Mouse (Mus musculus) forebrain, embryonic 11.5 days (tissue): Measurements from ENCODE around the gene Dedd2. TPM values are rescaled to one million over a fixed set of nuclear protein-coding genes. Genes with fewer than 3 reads are reported as not detected.

Experiments
- ATAC-seq: fragments of 200-750 bp; cut with Nextera tagmentation; replicated peaks from 2 replicates; pipeline ENCODE4 v1.8.0; 2017; ENCODE audit warnings: moderate TSS enrichment; ENCODE audit not compliant: low FRiP score
- DNase-seq: peaks from one replicate; pipeline ENCODE4 v3.0.0-alpha.2; 2017; ENCODE audit warnings: low spot score
- H3K27ac ChIP-seq: fragments of 300-500 bp; sonication (generic); 2 replicates; pipeline ENCODE4 v1.5.1; 2014; ENCODE audit warnings: low read depth, low read length
- H3K27me3 ChIP-seq: fragments of 300-500 bp; sonication (generic); 2 replicates; pipeline ENCODE4 v1.6.1; 2014; ENCODE audit warnings: mild to moderate bottlenecking, low read length, mixed read lengths; ENCODE audit not compliant: control insufficient read depth, insufficient read depth
- H3K36me3 ChIP-seq: fragments of 300-500 bp; sonication (generic); 2 replicates; pipeline ENCODE4 v1.6.1; 2014; ENCODE audit warnings: mild to moderate bottlenecking, low read length, moderate library complexity, mixed read lengths; ENCODE audit not compliant: control insufficient read depth, insufficient read depth
- H3K4me1 ChIP-seq: fragments of 300-500 bp; sonication (generic); replicated peaks from 2 replicates; pipeline ENCODE4 v1.6.1; 2014; ENCODE audit warnings: low read length, mixed read lengths; ENCODE audit not compliant: control insufficient read depth, insufficient read depth
- H3K4me2 ChIP-seq: fragments of 300-500 bp; sonication (generic); 2 replicates; pipeline ENCODE4 v1.6.1; 2014; ENCODE audit warnings: low read depth, mild to moderate bottlenecking, low read length, moderate library complexity, mixed read lengths; ENCODE audit not compliant: severe bottlenecking
- H3K4me3 ChIP-seq: fragments of 300-500 bp; sonication (generic); 2 replicates; pipeline ENCODE4 v1.5.1; 2014; ENCODE audit warnings: low read depth, low read length
- H3K9ac ChIP-seq: fragments of 300-500 bp; sonication (generic); 2 replicates; pipeline ENCODE4 v1.6.1; 2014; ENCODE audit warnings: low read length
- H3K9me3 ChIP-seq: fragments of 300-500 bp; sonication (generic); 2 replicates; pipeline ENCODE4 v1.6.1; 2016; ENCODE audit warnings: low read length, mixed read lengths; ENCODE audit not compliant: control insufficient read depth
- WGBS: fragments of 180-500 bp; shearing (Covaris S2); extraction: QIAGEN DNeasy Blood & Tissue Kit; methylation state at CpG from one replicate; pipeline ENCODE4 v1.1.7; 2014; 5-methylcytosine and 5-hydroxymethylcytosine counted together
- polyA plus RNA-seq: library from polyadenylated mRNA; unstranded; fragments of >200 nt; fragmentation: Nextera tagmentation; extraction: Ambion mirVana; gene quantifications from 2 replicates; pipeline ENCODE4 v1.2.1, GENCODE M21; 2014

Gene Dedd2
- polyA plus RNA-seq, 1 experiment from 2014 or later, result 11.2 TPM

DNA sequence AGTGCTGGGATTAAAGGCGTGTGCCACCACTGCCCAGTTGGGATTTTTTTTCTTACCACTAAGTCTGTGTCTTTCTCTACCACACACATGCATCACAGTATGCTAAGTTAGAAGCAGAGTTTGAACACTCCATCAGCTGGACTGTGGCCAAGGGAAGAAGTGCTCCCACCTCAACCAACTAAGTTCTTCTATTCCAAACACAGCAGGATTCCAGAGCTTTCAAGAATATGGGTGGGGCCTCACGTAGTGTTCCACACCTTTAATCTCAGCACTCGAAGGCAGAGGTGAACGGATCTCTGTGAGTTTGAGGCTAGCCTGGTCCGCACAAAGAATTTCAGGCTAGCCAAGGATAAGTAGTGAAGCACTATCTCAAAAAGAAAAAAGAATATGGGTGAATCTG is 54.3 kb downstream of the Dedd2 start:
- no peak for DNase-seq
- no peak for ATAC-seq

DNA sequence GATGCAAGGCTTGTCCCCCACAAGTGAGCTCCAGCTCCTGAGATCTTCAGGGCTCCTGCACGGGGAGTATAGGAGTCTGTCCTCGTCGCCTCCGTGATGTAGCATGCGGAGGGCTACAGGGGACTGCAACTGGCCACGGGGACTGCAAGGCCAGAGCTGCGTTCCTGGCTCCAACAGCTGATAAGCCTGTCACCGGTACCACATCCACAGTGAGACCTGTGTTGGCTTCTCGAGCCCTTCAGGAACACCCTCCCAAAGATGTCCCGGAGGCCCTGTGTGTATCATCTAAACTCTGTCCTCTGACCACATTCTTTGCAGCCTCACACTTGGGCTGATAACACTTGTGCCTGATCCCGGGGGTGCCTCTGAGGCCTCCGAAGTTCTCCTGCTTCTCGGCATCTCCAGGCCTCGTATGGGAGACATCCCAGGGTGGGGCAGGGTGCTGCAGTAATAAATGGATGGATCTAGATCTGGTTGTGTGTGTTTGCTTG is 64.2 kb downstream of the Dedd2 start:
- Histone ChIP-seq H3K4me1 (peaks cover 32% of the 10 kb centered on the region), H3K27me3 (no peaks in the 10 kb centered on the region)

More for the DNA sequence above, 54.3 kb downstream of the Dedd2 start:
- Histone ChIP-seq H3K4me1 (no peaks in the 10 kb centered on the region), H3K9ac (no peak overlapping the region), H3K27me3 (no peaks in the 10 kb centered on the region), H3K4me2 (no peak overlapping the region), H3K27ac (no peak overlapping the region), H3K9me3 (no peaks in the 10 kb centered on the region), H3K4me3 (no peak overlapping the region), H3K36me3 (no peaks in the 10 kb centered on the region)
- 82% methylated on average over 5 of the region's 5 CpGs for WGBS

DNA sequence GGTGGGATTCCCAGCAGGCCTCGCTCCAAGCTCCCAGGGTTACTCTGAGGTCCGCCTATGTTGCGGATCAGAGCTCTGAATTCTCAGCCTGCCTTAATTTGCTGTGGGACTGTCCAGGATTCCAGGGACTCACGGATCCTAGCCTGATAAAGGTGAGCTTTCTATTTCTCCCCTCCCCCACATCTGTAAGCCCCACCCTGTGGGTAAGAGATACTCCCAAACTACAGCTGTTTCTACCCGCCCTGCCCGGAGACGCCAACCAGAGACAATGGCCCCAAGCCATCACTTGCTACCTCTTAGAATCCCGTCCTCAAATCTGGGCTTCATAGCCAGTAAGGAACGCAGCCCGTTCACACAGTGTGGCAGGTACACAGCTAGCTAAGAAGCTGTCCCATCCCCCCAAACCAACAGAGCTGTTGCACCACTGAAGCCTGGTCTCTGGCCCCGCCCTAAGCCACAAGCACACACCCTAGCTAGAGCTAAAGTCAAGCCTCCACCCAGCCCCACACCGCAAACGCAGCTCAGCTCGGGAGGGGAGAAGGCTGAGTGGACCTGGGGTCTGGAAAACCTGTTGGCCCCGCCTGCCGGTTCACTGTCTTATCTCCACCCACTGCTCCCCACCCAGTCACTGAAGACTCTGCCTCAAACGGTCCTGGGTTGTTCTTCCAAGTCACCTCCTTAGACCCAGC is 64.8 kb downstream of the Dedd2 start:
- peak overlapping the region; percentile 20; the same call in 1 of the 2 replicates for H3K9ac ChIP-seq

More for the DNA sequence above, 64.2 kb downstream of the Dedd2 start:
- DNase-seq (no peak), ATAC-seq (no peak)
- H3K27ac ChIP-seq, result no peak overlapping the region
- H3K36me3 ChIP-seq, result no peaks in the 10 kb centered on the region
- 0 out of 2 replicates have a peak overlapping the region, but pooled peaks have one; percentile 28 for H3K4me2 ChIP-seq
- H3K4me3 ChIP-seq, result no peak overlapping the region
- H3K9ac ChIP-seq, result 0 out of 2 replicates have a peak overlapping the region, but pooled peaks have one; percentile 3
- 34% methylated on average over 14 of the region's 14 CpGs for WGBS
- no peaks in the 10 kb centered on the region for H3K9me3 ChIP-seq

DNA sequence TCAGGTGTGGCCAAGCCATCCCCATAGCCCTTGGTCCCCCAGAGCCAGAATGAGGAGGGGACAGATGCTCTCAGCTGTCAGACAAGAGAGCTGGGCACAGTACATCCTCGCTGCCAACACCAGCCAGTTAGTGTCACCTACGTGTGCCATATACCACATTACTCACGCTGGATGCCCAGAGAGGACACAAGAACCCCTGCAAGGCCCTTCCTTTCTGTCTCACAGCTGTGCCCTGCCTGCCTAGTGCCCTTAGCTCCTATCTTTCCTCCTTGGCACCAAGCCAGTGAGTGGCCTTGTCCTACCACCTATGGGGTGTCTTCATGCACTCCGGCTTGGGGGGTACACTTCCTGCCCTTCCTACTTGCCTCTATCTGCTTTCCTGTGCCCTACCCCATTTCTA is 65.8 kb downstream of the Dedd2 start:
- Histone ChIP-seq H3K27ac (no peak overlapping the region), H3K27me3 (no peaks in the 10 kb centered on the region), H3K9ac (no peak overlapping the region), H3K9me3 (no peaks in the 10 kb centered on the region), H3K4me1 (peaks cover 48% of the 10 kb centered on the region), H3K36me3 (no peaks in the 10 kb centered on the region), H3K4me2 (no peak overlapping the region), H3K4me3 (no peak overlapping the region)
- DNase-seq (no peak), ATAC-seq (no peak)
- WGBS, result 71% methylated on average over 4 of the region's 4 CpGs

More for the DNA sequence above, 64.8 kb downstream of the Dedd2 start:
- Histone ChIP-seq H3K4me3 (no peak overlapping the region), H3K27me3 (no peaks in the 10 kb centered on the region), H3K4me1 (peaks cover 38% of the 10 kb centered on the region), H3K4me2 (0 out of 2 replicates have a peak overlapping the region, but pooled peaks have one; percentile 28), H3K36me3 (no peaks in the 10 kb centered on the region), H3K27ac (no peak overlapping the region), H3K9me3 (no peaks in the 10 kb centered on the region)
- ATAC-seq, result 0 out of 2 replicates have a peak, but pooled peaks have one; percentile 4
- 9% methylated on average over 17 of the region's 17 CpGs for WGBS
- DNase-seq, result no peak

DNA sequence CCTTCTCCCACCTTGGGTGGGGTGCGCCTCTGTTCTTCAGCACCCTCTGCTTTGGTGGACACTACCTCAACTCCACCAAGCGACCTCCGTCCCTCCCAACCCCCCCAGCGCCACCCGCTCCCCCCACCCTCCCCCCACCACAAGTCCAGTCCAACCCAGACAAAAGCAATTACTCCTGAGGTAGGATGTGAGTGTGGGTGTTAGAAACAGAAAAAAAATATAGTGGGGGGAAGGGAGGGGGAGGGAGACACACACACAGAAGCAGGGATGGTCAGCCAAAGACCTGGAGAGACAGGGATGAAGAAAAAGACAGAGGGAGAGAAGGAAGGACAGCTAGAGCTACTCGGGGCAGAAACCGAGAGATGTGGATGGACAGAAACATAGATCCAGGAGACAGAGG is 66.6 kb downstream of the Dedd2 start:
- H3K9me3 ChIP-seq, result no peaks in the 10 kb centered on the region
- 50% methylated on average over 7 of the region's 7 CpGs for WGBS
- H3K27me3 ChIP-seq, result no peaks in the 10 kb centered on the region
- no peaks in the 10 kb centered on the region for H3K36me3 ChIP-seq
- DNase-seq (no peak), ATAC-seq (no peak)
- no peak overlapping the region for H3K4me3 ChIP-seq
- 0 out of 2 replicates have a peak overlapping the region, but pooled peaks have one; percentile 29 for H3K9ac ChIP-seq
- H3K4me2 ChIP-seq, result no peak overlapping the region
- peaks cover 48% of the 10 kb centered on the region for H3K4me1 ChIP-seq
- no peak overlapping the region for H3K27ac ChIP-seq

DNA sequence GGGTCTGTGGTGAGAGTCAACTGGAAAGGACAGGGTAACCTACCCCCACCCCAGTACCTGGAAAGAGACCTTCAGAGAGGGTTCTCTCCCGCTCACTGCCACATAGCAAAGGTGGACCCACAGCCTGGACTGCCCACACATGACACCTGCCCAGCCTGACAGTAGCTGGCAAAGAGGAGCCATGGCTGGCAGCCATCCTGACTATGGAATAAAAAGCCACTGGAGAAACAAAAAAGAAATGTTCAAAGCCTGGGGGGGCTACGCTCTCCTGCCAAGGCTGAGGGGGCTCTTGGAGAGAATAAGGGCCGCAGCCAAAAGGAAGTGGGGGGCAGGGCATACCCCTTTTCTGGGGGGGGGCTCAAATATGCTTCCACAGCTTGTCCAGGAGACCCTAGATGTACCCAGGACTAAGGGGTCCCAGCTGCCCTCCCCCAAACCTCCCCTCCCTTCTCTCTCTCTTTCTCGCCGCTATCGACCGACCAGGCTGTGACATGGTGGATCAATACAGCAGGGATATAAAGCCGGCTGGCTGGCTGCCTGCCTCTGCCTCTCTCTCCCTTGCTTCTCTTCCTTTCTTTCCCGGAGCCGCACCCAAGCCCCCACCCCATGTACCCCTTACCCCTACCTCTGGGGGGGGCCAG is 68.4 kb downstream of the Dedd2 start:
- WGBS, result 29% methylated on average over 10 of the region's 10 CpGs
- Histone ChIP-seq H3K9ac (peak overlapping the region; percentile 27; the same call in 1 of the 2 replicates), H3K4me1 (peaks cover 48% of the 10 kb centered on the region), H3K27me3 (no peaks in the 10 kb centered on the region), H3K9me3 (no peaks in the 10 kb centered on the region), H3K27ac (peak overlapping the region; percentile 57), H3K36me3 (no peaks in the 10 kb centered on the region), H3K4me3 (0 out of 2 replicates have a peak overlapping the region, but pooled peaks have one; percentile 2), H3K4me2 (peak overlapping the region; percentile 15; the same call in 1 of the 2 replicates)
- no peak for ATAC-seq
- no peak for DNase-seq

DNA sequence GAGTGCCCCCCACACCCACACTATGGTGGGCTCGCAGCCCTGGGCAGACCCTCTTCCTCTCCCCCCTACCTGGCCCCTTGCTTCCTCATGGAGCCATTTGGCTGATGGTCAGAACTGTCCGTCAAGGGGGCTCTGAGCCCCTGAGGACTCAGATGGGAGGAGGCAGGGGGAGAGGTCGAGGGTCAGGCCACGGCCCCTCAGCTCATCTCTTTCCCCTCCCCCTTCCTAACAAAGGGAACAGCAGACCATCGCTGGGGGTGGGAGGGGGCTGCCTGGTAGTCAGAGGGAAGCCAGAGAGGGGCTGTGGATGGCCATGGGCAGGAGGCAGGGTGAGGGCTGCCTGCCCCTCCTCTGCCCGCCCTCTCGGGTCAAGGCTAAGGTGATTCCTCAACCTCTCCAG is 69.4 kb downstream of the Dedd2 start:
- DNase-seq, result no peak
- peak overlapping the region; percentile 27; the same call in 1 of the 2 replicates for H3K9ac ChIP-seq
- peaks cover 48% of the 10 kb centered on the region for H3K4me1 ChIP-seq
- no peaks in the 10 kb centered on the region for H3K27me3 ChIP-seq
- no peaks in the 10 kb centered on the region for H3K36me3 ChIP-seq
- no peaks in the 10 kb centered on the region for H3K9me3 ChIP-seq
- H3K4me3 ChIP-seq, result no peak overlapping the region
- WGBS, result 2% methylated on average over 7 of the region's 7 CpGs
- peak; percentile 61 for ATAC-seq
- peak overlapping the region; percentile 70 for H3K27ac ChIP-seq
- peak overlapping the region; percentile 37; the same call in 1 of the 2 replicates for H3K4me2 ChIP-seq

DNA sequence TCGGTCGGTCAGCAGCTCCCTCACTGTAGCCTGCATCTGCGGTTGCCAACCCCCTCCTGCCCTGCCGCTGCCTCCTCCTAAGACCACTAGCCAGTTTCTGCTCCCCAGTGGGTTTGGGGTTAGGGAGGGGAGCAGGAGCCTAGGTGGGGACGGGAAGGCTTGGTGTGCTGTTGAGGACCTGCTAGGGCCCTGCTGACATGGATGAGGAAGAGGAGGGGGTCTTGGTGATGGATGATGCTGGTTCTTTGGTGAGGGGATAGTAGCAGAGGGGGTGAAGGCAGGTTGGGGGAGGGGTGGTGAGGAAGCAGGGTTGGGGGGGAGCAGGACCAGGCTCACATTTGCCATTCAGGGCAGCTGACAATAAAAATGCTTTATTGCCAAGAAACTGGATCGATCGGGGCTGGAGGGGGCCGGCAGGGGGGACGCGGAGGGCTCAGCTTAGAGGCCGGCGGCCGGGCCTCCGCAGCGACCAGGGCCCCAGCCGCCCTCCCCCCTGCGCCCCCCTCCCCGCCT is 70.2 kb downstream of the Dedd2 start:
- Histone ChIP-seq H3K36me3 (no peaks in the 10 kb centered on the region), H3K27ac (peak overlapping the region; percentile 70), H3K4me3 (no peak overlapping the region), H3K4me1 (peaks cover 41% of the 10 kb centered on the region), H3K27me3 (no peaks in the 10 kb centered on the region), H3K9ac (peak overlapping the region; percentile 23; the same call in 1 of the 2 replicates), H3K9me3 (no peaks in the 10 kb centered on the region), H3K4me2 (peak overlapping the region; percentile 37; the same call in 1 of the 2 replicates)
- DNase-seq (no peak), ATAC-seq (peak; percentile 45; the same call in 1 of the 2 replicates)
- under 1% methylated on average over 17 of the region's 18 CpGs for WGBS
